Mouse (Mus musculus) bone marrow, adult 2 months (tissue): ENCODE data around the gene Dnajc11.

Experiments
- CTCF ChIP-seq: fragments of 200-500 bp; IDR thresholded peaks from 2 replicates; pipeline ENCODE4 v1.5.1; 2011; ENCODE audit warnings: low read length, control low read depth; ENCODE audit not compliant: control insufficient read depth, insufficient read depth
- POLR2A ChIP-seq: fragments of 200-500 bp; IDR thresholded peaks from 2 replicates; pipeline ENCODE4 v1.6.1; 2011; ENCODE audit warnings: low read depth, mild to moderate bottlenecking, control low read depth, low read length, borderline replicate concordance; ENCODE audit not compliant: control insufficient read depth

DNA sequence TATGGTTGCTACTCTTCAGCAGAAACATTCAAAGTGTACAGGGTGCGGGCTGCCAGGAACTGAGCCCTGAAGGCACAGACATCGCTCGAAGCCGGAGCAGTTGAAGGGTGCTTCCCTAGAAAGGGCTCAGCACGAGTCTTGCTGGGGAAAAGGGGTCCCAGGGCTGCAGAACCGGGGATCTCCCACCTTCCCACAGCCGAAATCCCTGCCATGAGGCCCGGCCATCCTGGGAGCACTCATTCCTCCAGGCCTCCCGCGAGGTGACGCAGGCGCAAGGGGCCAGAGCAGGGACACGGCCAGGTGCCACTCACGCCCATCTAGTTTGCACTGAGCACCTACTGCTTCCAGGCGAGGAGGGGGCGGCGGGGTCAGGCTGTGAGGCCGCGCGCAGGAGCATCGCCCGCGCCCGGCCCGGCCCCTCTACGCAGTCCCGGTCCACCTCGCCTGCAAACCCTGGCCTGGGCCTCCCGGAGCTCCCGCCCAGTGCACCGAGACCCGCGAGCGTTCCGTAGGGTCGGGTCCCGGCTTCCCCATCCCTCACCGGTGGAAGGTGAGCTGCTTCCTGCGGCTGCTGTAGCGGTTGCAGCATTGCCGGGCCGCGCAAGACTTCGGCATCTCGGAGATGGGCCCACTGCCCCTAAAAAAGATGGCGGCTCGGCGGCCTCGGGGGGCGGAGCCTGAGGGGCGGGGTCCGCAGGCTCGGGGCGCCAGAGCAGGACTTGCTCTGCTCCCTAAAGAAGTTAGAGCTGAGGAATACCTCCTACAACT, 55.0 kb downstream of the Dnajc11 start, which contains the start of gene Thap3:
- no peak for TF ChIP-seq CTCF
- peak; percentile 34; the same call in 1 of the 2 replicates for TF ChIP-seq POLR2A
